Mouse (Mus musculus): ENCODE results near the gene Gli1. TPM values are rescaled to one million over a fixed set of nuclear protein-coding genes. Genes with fewer than 3 reads are reported as not detected.

The Gli1 gene
- 1 to 10 TPM; 2.7 to 4.2 TPM for total RNA-seq (2021)
- long read RNA-seq, experiment 1: 0 reads
- long read RNA-seq, experiment 2: 0 reads

GRCm38 (mm10) chr10:127341891-127342639 is at the start of gene Gli1:
Gene Gli1 (minus strand): TSS chr10:127341974.
- peak; percentile 88 to 90 for DNase-seq

- DNase-seq: no peak
These were observed 40.0 kb upstream of the Gli1 start for GRCm38 (mm10) chr10:127381743-127382134.

GRCm38 (mm10) chr10:127380767-127381742 is 39.3 kb upstream of the Gli1 start:
- DNase-seq: peak; percentile 77 to 85

- peak; percentile 94 to 96 for DNase-seq
These were observed 38.5 kb upstream of the Gli1 start, which contains the start of gene R3hdm2 for GRCm38 (mm10) chr10:127380251-127380691. Gene R3hdm2 (plus strand): TSS chr10:127380327.

DNA sequence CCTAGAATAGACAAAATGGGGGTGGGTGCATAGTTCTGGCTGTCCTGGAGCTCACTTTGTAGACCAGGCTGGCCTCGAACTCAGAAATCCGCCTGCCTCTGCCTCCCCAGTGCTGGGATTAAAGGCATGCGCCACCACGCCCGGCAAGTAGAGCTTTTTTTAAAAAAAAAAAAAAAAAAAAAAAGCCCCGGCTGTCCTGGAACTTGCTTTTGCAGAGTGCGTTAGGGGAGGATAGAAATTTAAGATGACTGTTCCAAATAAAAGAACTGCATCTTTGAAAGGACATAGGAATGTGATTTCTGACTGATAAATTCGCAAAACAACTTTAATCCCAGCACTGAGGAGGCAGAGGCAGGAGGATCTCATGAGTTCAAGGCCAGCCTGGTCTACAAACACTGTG is 37.9 kb upstream of the Gli1 start:
- DNase-seq: no peak

DNA sequence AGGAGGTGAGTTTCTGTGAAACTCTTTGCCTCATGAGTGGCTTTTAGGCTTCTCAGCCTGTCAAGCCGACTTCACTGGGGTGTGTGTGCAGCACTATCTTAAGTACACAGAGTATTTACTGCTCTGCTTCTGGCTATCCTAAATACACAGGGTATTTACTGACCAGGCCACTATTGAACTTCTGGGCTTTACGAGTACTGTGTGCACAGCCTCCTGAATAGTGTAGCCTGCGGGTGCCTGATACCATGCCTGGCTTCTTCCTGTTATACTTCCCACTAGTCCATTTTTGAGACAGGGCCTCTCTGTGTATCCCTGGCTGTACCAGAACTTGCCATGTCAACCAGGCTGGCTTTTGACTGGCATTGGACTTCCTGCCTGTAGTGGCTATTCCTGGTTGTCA is 35.9 kb upstream of the Gli1 start:
- DNase-seq: no peak

DNA sequence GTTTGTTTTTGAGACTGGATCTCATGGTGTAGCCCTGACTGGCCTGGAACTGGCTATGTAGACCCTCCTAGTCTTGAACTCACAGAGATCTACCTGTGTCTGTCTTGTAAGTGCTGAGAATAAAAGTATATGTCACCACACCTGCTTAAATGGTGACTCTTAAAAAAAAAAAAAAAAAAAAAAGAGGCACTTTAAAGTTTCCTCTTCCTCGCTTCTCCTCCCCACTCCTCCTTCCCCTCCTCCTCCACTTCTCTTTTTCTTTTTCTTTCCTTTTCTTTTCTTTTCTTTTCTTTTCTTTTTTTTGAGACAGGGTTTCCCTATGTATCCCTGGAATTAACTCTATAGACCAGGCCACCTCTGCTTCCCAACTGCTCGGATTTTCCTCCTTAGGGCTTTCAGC is 29.2 kb upstream of the Gli1 start:
- DNase-seq: no peak

DNA sequence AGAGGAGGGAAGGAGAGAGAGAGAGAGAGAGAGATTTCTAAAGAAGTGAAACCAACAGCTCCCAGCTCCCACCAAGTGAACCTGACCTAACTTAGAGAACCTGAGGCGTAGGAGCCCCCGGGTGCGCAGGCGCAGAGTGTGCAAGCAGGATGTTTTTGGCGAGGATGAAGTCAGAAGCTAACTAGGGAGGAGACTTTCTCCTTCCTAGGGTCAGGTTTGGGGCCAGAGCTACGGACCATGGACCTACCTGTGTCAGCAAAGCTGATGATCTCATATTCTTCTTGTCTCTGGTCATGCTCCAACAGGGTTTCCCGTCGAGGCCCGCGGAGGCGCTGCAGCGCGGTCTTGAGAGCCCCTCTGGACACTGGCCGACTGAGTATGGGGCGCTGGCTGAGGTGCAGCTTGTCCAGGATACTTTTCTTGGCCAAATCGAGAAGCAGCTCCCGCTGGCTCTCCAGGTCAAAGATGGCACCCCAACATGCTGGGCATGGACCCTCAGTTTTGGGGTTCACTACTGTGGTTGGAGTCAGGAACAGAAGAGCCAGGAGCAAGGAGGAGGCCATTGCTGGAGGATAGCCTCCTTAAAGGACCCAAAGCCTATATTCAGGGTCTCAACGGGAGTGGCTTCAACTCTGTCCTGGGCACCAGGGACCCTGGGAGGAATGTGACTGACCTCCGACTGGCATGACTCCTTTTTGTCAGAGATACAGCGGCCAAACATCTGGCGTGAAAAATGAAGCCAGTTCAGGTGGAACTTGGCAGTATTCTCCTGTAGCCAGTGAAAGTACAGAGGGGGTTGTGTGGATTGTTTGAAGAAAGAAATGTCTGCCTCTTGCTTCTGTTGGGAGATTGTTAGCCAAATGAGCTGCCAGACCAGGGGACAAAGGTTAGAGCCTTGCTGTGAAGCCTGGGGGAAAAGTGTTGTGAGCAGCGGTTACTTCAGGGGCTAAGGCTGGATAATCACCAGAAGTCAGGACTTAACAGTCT is 28.4 kb upstream of the Gli1 start, which contains the start of gene Inhbc:
Gene Inhbc (minus strand): TSS at position 598 of the 987 bp plus-strand sequence.
- no peak for DNase-seq

- no peak for DNase-seq
These were observed 26.5 kb upstream of the Gli1 start for GRCm38 (mm10) chr10:127368273-127368672.

DNA sequence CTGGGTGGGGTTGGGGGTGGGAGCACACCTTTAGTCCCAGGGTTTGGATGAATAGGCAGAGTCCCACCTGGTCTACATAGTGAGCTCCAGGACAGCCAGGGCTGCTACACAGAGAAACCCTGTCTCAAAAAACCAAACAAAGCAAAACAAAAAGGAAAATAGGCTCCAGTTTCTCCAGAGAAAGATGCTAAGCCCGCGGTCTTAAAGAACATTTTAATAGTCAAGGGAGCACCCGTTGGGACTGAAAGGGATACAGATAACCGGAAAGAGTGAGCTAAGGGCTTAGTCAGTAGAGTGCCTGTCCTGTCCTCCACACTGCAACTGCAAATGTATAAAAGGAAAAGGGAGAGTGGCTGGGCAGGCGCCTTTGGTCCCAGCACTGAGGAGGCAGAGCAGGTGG is 25.3 kb upstream of the Gli1 start:
- no peak for DNase-seq

DNA sequence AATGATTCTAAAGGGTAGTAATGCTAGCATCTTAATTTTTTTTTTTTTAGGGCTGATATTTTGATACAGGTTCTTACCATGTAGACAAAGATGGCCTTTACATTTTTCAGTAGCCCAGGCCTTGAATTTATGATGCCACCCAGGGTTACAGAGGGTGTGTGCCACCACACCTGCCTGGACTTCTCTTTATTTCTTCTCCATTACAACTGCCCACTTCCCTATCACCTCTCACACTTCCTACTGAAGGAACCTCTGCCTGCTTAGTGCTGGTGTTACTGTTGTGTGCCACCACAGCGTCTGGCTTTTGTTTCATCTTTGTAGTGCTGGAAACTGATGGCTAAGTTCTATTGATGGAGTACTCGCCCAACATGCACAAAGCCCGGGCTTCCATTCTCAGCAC is 18.9 kb upstream of the Gli1 start:
- DNase-seq: no peak

- no peak for DNase-seq
These were observed 13.6 kb upstream of the Gli1 start for GRCm38 (mm10) chr10:127355336-127355735.

- DNase-seq: peak; percentile 46 to 53
These were observed 12.4 kb upstream of the Gli1 start, which contains the start of gene Inhbe for GRCm38 (mm10) chr10:127353909-127354895. Gene Inhbe (minus strand): TSS chr10:127354411.

DNA sequence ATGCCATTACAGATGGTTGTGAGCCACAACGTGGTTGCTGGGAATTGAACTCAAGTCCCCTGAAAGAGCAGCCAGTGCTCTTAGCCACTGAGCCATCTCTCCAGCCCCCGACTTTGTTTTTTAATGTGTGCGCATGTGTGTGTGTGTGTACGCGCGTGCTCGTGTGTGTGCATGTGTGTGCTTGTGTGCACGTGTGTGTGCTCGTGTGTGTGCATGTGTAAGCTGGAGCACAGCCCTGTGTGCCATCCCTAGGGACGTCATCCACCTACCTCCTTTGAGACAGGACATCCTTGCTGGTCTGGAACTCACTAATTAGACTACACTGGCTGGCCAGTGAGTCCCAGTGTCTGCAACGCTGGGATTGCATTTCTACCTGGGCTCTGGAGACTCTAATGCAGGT is 11.0 kb upstream of the Gli1 start:
- DNase-seq: no peak

GRCm38 (mm10) chr10:127352187-127352586 is 10.4 kb upstream of the Gli1 start:
- peak in 1 of 2 experiments; percentile 28 for DNase-seq

DNA sequence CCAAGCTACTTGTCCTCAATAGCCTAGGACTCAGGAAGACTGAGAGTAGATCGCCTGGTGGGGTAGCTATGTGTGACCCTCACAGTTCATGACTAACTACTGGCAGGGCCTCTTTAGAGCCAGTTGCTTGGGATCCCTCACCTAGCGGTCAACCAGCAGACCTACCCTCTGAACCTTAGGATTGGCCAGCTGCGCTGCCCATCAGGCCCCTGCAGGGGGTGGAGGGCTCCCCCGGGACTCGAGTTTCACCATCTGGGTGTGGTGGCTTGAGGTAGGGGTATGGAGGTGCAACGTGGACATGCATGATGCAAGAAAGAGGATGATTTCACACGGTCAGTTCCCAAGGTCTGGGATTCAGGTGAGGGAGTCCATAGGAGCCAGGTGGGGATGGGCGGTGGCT is 9.9 kb upstream of the Gli1 start:
- no peak for DNase-seq

GRCm38 (mm10) chr10:127351285-127351595 is 9.5 kb upstream of the Gli1 start:
- DNase-seq: no peak

DNA sequence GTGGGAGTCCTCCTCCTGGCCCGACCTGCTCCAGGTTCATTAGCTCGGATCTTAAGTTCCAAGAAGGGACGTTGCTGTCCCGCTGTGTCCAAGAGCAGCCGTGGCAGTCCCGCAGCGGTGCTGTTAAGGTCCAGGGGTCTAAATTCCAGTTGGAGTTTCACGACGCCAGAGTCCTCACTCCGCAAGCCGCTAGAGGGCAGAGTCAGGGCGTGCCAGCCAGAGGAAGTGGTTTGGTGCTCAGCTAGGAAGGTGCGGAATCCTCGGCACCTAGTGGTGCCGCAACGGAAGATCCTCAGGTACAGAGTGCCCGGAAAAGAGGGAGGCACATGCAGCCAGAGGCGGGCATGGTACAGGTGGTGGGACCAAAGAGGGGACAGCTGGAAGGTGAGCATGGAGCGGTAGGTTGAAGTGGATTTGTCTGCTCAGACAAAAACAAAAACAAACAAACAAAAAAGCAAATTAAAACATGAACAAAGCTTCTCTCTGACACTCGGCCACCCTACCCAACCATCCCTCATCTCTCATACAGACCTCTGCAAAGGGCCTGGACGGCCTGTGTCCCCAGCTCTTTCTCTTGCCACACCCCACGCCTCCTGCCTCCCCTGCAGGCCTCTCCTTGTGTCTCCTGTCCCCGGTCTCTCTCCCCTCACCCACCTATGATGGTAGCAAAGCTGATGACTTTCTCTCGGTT is 9.0 kb upstream of the Gli1 start:
- DNase-seq: peak; percentile 73 to 74

GRCm38 (mm10) chr10:127349810-127350209 is 8.0 kb upstream of the Gli1 start:
- no peak for DNase-seq

GRCm38 (mm10) chr10:127348957-127349356 is 7.2 kb upstream of the Gli1 start:
- no peak for DNase-seq
